Mouse (Mus musculus): ENCODE results near the gene Brk1. TPM values are rescaled to one million over a fixed set of nuclear protein-coding genes. Genes with fewer than 3 reads are reported as not detected.

Gene Brk1
- 220 and 232 TPM in 2 replicates for polyA plus RNA-seq (2014; fragmentation: Nextera tagmentation; extraction: Ambion mirVana)

DNA sequence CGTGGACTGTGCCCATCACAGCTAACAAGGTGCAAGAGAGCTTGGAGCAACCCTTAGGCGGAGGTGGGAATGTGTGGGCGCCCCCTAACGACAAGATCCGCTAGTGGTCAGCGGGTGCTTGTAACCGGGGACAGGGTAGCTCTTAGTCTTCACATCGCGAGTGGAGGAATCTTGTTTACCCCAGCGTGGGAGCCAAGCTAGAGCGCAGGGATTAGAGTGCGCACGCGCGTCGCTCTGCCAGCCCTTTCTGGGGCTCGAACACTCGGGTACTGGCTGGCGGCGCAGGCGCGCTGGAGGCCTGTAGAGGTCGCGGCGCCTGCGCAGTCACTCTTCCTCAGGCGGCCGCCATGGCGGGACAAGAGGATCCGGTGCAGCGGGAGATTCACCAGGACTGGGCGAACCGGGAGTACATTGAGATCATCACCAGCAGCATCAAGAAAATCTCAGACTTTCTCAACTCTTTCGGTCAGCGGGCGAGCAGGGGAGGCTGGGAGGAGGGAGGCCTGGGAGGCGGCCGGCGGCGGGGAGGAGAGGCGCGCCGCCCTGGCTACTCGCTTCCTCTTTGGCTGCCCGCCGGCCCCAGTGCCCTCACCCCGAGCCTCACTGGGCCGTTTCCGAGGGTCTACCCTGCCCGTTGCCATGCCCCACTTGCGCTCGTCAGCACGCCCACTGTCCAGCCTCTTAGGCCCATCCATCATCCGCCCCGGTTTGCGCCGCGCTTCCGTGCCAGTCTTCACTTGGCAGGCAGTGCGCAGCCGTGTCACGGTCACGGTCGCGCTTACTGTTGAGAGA, at the start of gene Brk1:
Gene Brk1 (plus strand): TSS at position 341 of the 792 bp plus-strand sequence.
- peak within 1 kb of the TSS; percentile 97 for H3K4me3 ChIP-seq (ENCODE audit: low read depth, low read length)
- H3K27me3 ChIP-seq (ENCODE audit: control insufficient read depth, insufficient read depth, low read length): no peaks in the 10 kb centered on the region
- peaks cover 9% of the 10 kb centered on the region; the same call in 1 of the 2 replicates for H3K4me1 ChIP-seq (ENCODE audit: control insufficient read depth, insufficient read depth, low read length)
- no peaks in the 10 kb centered on the region for H3K36me3 ChIP-seq (ENCODE audit: control insufficient read depth, insufficient read depth, low read length)
- no peaks in the 10 kb centered on the region for H3K9me3 ChIP-seq (ENCODE audit: control insufficient read depth, low read length)
- H3K27ac ChIP-seq (ENCODE audit: low read depth, low read length): peak within 1 kb of the TSS; percentile 75
- peak within 1 kb of the TSS; percentile 69 for H3K4me2 ChIP-seq (ENCODE audit: low read depth)
- under 1% methylated on average over 59 of the region's 65 CpGs for WGBS
- peak; percentile 91 for DNase-seq (ENCODE audit: low spot score)
- peak; percentile 84 for ATAC-seq (ENCODE audit: insufficient read depth, low FRiP score, low TSS enrichment)
- peak within 1 kb of the TSS; percentile 94 for H3K9ac ChIP-seq (ENCODE audit: low read length)

GRCm38 (mm10) chr6:113559736-113560135, 44.8 kb upstream of the Brk1 start:
- whole genome bisulfite sequencing: 78% methylated on average over 6 of the region's 6 CpGs
- no peak for ATAC-seq (ENCODE audit: insufficient read depth, low FRiP score, low TSS enrichment)
- no peak overlapping the region for H3K27ac ChIP-seq (ENCODE audit: low read depth, low read length)

GRCm38 (mm10) chr6:113564557-113564956, 40.0 kb upstream of the Brk1 start:
- H3K36me3 ChIP-seq (ENCODE audit: control insufficient read depth, insufficient read depth, low read length): no peaks in the 10 kb centered on the region; the same call in 1 of the 2 replicates
- no peaks in the 10 kb centered on the region for H3K9me3 ChIP-seq (ENCODE audit: control insufficient read depth, low read length)
- no peak for ATAC-seq (ENCODE audit: insufficient read depth, low FRiP score, low TSS enrichment)
- H3K4me1 ChIP-seq (ENCODE audit: control insufficient read depth, insufficient read depth, low read length): no peaks in the 10 kb centered on the region
- no peak overlapping the region for H3K9ac ChIP-seq (ENCODE audit: low read length)
- no peak overlapping the region for H3K4me3 ChIP-seq (ENCODE audit: low read depth, low read length)
- no peak overlapping the region for H3K4me2 ChIP-seq (ENCODE audit: low read depth)
- DNase-seq (ENCODE audit: low spot score): no peak
- 90% methylated on average over 1 of the region's 1 CpGs for WGBS
- H3K27ac ChIP-seq (ENCODE audit: low read depth, low read length): no peak overlapping the region
- H3K27me3 ChIP-seq (ENCODE audit: control insufficient read depth, insufficient read depth, low read length): no peaks in the 10 kb centered on the region

More at GRCm38 (mm10) chr6:113559736-113560135, 44.8 kb upstream of the Brk1 start:
- Histone ChIP-seq H3K36me3 (ENCODE audit: control insufficient read depth, insufficient read depth, low read length) (no peaks in the 10 kb centered on the region), H3K4me1 (ENCODE audit: control insufficient read depth, insufficient read depth, low read length) (no peaks in the 10 kb centered on the region), H3K4me2 (ENCODE audit: low read depth) (no peak overlapping the region), H3K4me3 (ENCODE audit: low read depth, low read length) (no peak overlapping the region), H3K9me3 (ENCODE audit: control insufficient read depth, low read length) (no peaks in the 10 kb centered on the region), H3K27me3 (ENCODE audit: control insufficient read depth, insufficient read depth, low read length) (no peaks in the 10 kb centered on the region), H3K9ac (ENCODE audit: low read length) (no peak overlapping the region)
- no peak for DNase-seq (ENCODE audit: low spot score)

- Histone ChIP-seq H3K4me1 (ENCODE audit: control insufficient read depth, insufficient read depth, low read length) (no peaks in the 10 kb centered on the region), H3K4me3 (ENCODE audit: low read depth, low read length) (no peak overlapping the region), H3K27me3 (ENCODE audit: control insufficient read depth, insufficient read depth, low read length) (no peaks in the 10 kb centered on the region), H3K36me3 (ENCODE audit: control insufficient read depth, insufficient read depth, low read length) (no peaks in the 10 kb centered on the region), H3K27ac (ENCODE audit: low read depth, low read length) (no peak overlapping the region), H3K4me2 (ENCODE audit: low read depth) (no peak overlapping the region), H3K9ac (ENCODE audit: low read length) (no peak overlapping the region), H3K9me3 (ENCODE audit: control insufficient read depth, low read length) (no peaks in the 10 kb centered on the region)
- 95% methylated on average over 6 of the region's 6 CpGs for WGBS
- no peak for DNase-seq (ENCODE audit: low spot score)
- no peak for ATAC-seq (ENCODE audit: insufficient read depth, low FRiP score, low TSS enrichment)
These were observed 28.5 kb upstream of the Brk1 start for GRCm38 (mm10) chr6:113576044-113576443.

- H3K27me3 ChIP-seq (ENCODE audit: control insufficient read depth, insufficient read depth, low read length): no peaks in the 10 kb centered on the region
- no peak overlapping the region for H3K9ac ChIP-seq (ENCODE audit: low read length)
- no peak overlapping the region for H3K27ac ChIP-seq (ENCODE audit: low read depth, low read length)
- H3K9me3 ChIP-seq (ENCODE audit: control insufficient read depth, low read length): no peaks in the 10 kb centered on the region
- no peak overlapping the region for H3K4me3 ChIP-seq (ENCODE audit: low read depth, low read length)
- no peak for ATAC-seq (ENCODE audit: insufficient read depth, low FRiP score, low TSS enrichment)
- no peak for DNase-seq (ENCODE audit: low spot score)
- no peaks in the 10 kb centered on the region for H3K36me3 ChIP-seq (ENCODE audit: control insufficient read depth, insufficient read depth, low read length)
- H3K4me2 ChIP-seq (ENCODE audit: low read depth): no peak overlapping the region
- H3K4me1 ChIP-seq (ENCODE audit: control insufficient read depth, insufficient read depth, low read length): no peaks in the 10 kb centered on the region
- 93% methylated on average over 3 of the region's 3 CpGs for WGBS
These were observed 25.3 kb upstream of the Brk1 start for GRCm38 (mm10) chr6:113579306-113579705.

- H3K27me3 ChIP-seq (ENCODE audit: control insufficient read depth, insufficient read depth, low read length): no peaks in the 10 kb centered on the region
- no peak overlapping the region for H3K4me2 ChIP-seq (ENCODE audit: low read depth)
- DNase-seq (ENCODE audit: low spot score) (no peak), ATAC-seq (ENCODE audit: insufficient read depth, low FRiP score, low TSS enrichment) (no peak)
- H3K36me3 ChIP-seq (ENCODE audit: control insufficient read depth, insufficient read depth, low read length): no peaks in the 10 kb centered on the region
- no peak overlapping the region for H3K27ac ChIP-seq (ENCODE audit: low read depth, low read length)
- H3K4me3 ChIP-seq (ENCODE audit: low read depth, low read length): no peak overlapping the region
- H3K9me3 ChIP-seq (ENCODE audit: control insufficient read depth, low read length): no peaks in the 10 kb centered on the region
- H3K9ac ChIP-seq (ENCODE audit: low read length): no peak overlapping the region
- 95% methylated on average over 4 of the region's 4 CpGs for WGBS
- H3K4me1 ChIP-seq (ENCODE audit: control insufficient read depth, insufficient read depth, low read length): no peaks in the 10 kb centered on the region
These were observed 21.5 kb upstream of the Brk1 start for GRCm38 (mm10) chr6:113583023-113583422.

GRCm38 (mm10) chr6:113585065-113585464, 19.5 kb upstream of the Brk1 start:
- WGBS: 91% methylated on average over 5 of the region's 5 CpGs
- no peaks in the 10 kb centered on the region for H3K9me3 ChIP-seq (ENCODE audit: control insufficient read depth, low read length)

GRCm38 (mm10) chr6:113586466-113587183, 17.9 kb upstream of the Brk1 start:
- Histone ChIP-seq H3K4me1 (ENCODE audit: control insufficient read depth, insufficient read depth, low read length) (no peaks in the 10 kb centered on the region), H3K4me2 (ENCODE audit: low read depth) (no peak overlapping the region), H3K27me3 (ENCODE audit: control insufficient read depth, insufficient read depth, low read length) (no peaks in the 10 kb centered on the region), H3K9ac (ENCODE audit: low read length) (no peak overlapping the region), H3K9me3 (ENCODE audit: control insufficient read depth, low read length) (no peaks in the 10 kb centered on the region), H3K36me3 (ENCODE audit: control insufficient read depth, insufficient read depth, low read length) (no peaks in the 10 kb centered on the region), H3K27ac (ENCODE audit: low read depth, low read length) (no peak overlapping the region), H3K4me3 (ENCODE audit: low read depth, low read length) (no peak overlapping the region)
- DNase-seq (ENCODE audit: low spot score) (no peak), ATAC-seq (ENCODE audit: insufficient read depth, low FRiP score, low TSS enrichment) (no peak)
- 82% methylated on average over 5 of the region's 5 CpGs for WGBS

More at GRCm38 (mm10) chr6:113585065-113585464, 19.5 kb upstream of the Brk1 start:
- Histone ChIP-seq H3K4me3 (ENCODE audit: low read depth, low read length) (no peak overlapping the region), H3K4me2 (ENCODE audit: low read depth) (no peak overlapping the region), H3K36me3 (ENCODE audit: control insufficient read depth, insufficient read depth, low read length) (no peaks in the 10 kb centered on the region), H3K9ac (ENCODE audit: low read length) (no peak overlapping the region), H3K27ac (ENCODE audit: low read depth, low read length) (no peak overlapping the region), H3K4me1 (ENCODE audit: control insufficient read depth, insufficient read depth, low read length) (no peaks in the 10 kb centered on the region), H3K27me3 (ENCODE audit: control insufficient read depth, insufficient read depth, low read length) (no peaks in the 10 kb centered on the region)
- ATAC-seq (ENCODE audit: insufficient read depth, low FRiP score, low TSS enrichment) (no peak), DNase-seq (ENCODE audit: low spot score) (no peak)

Data from neural tube, embryonic 11.5 days (tissue).